In genomic region chr16:4489114-4489624, GRCm38 (mm10) we compare ENCODE assay signal across 8 mouse cellular contexts. TPM values are rescaled to one million over a fixed set of nuclear protein-coding genes. Genes with fewer than 3 reads are reported as not detected.
A peak's percentile ranks its signal among the peaks of the same experiment; 100 is the strongest.
DNase-seq lines count a peak whose midpoint lies in the region; ATAC-seq lines count a peak whose summit lies in the region.

No protein-coding gene starts in this region.

- ATAC-seq in intestine, embryonic 14.5 days (replicated peaks; ENCODE audit: low FRiP score, low TSS enrichment, low read depth): peak; percentile 76

- no peak overlapping the region for H3K4me2 ChIP-seq in intestine, embryonic 14.5 days (ENCODE audit: low read length)

- no peak overlapping the region for H3K4me3 ChIP-seq in intestine, embryonic 14.5 days (ENCODE audit: low read depth, low read length)

- H3K27ac ChIP-seq in intestine, embryonic 14.5 days (ENCODE audit: low read depth): no peak overlapping the region

- H3K4me1 ChIP-seq in intestine, embryonic 14.5 days (replicated peaks; ENCODE audit: control insufficient read depth, insufficient read depth, low read length): peaks cover 3% of the 10 kb centered on the region; the same call in 1 of the 2 replicates

- peaks cover 14% of the 10 kb centered on the region for H3K36me3 ChIP-seq in intestine, embryonic 14.5 days (ENCODE audit: control insufficient read depth, insufficient read depth, low read length)

- WGBS in intestine, embryonic 14.5 days: 63% methylated on average over 11 of the region's 11 CpGs

- H3K27me3 ChIP-seq in intestine, embryonic 14.5 days (replicated peaks; ENCODE audit: control insufficient read depth, insufficient read depth, low read length): no peaks in the 10 kb centered on the region

- H3K9me3 ChIP-seq in intestine, embryonic 14.5 days (ENCODE audit: control insufficient read depth, low read length): no peaks in the 10 kb centered on the region

- intact Hi-C loops in left cerebral cortex, postnatal 10 days (cut with DNase I): no loop called here

- DNase-seq in adrenal gland, adult 18-20 months (ENCODE audit: low spot score in 2 of 2): peak; percentile 92 to 95
- DNase-seq in embryo, embryonic 10.5 days (ENCODE audit: low spot score): peak; percentile 90
- DNase-seq in gastrocnemius, postnatal 25 days: peak; percentile 91
- peak; percentile 97 for DNase-seq in intestine, embryonic 14.5 days (ENCODE audit: low spot score)
- DNase-seq in left cerebral cortex, postnatal 10 days (ENCODE audit: extremely low spot score in 1 of 2, low spot score in 2 of 2): peak; percentile 86 to 91
- peak; percentile 88 for DNase-seq in mesoderm, embryonic 11.5 days (ENCODE audit: low read depth, low spot score)
- peak; percentile 81 for DNase-seq in right cerebral cortex, postnatal 25 days
- DNase-seq in urinary bladder, postnatal 36 days (ENCODE audit: low spot score in 2 of 2): peak; percentile 80 to 88

- H3K9ac ChIP-seq in intestine, embryonic 14.5 days (ENCODE audit: low read length): no peak overlapping the region

RNA-seq across cellular contexts. Expression of gene Srl, which starts 52.4 kb away (rescaled TPM):
- total RNA-seq in adrenal gland, adult 18-20 months (2021): 1 to 10 TPM; 7.3 to 8.3 TPM
- total RNA-seq in gastrocnemius, postnatal 25 days (2021): 1,000 to 10,000 TPM; 1,248 to 1,686 TPM
- polyA plus RNA-seq in intestine, embryonic 14.5 days (2014; fragmentation: Nextera tagmentation; extraction: Ambion mirVana): 13.1 and 15.3 TPM in 2 replicates
- total RNA-seq in left cerebral cortex, postnatal 10 days (2021): 10 to 100 TPM; 19.7 to 20.6 TPM

Comparison
In these comparisons a context has a peak if more than half of its experiments do, and no peak if none do; other contexts are left out.
1. RNA of gene Srl, which starts 52.4 kb away (total RNA-seq): 1,248 to 1,686 TPM in gastrocnemius, postnatal 25 days; 19.7 to 20.6 TPM in left cerebral cortex, postnatal 10 days and 7.3 to 8.3 TPM in adrenal gland, adult 18-20 months; every median in the first group is over 10 times any median in the second.
2. Peak in every context shown above with its lines, with median percentiles within 50 percentile points of each other: DNase-seq.